Mouse (Mus musculus) mesoderm, embryonic 11.5 days (tissue): ENCODE measurements around the gene Kcnk13.

Experiments
- DNase-seq: peaks from one replicate; pipeline ENCODE4 v3.0.0-alpha.2; 2012; ENCODE audit warnings: low read depth, low spot score

Kcnk13 gene

DNA sequence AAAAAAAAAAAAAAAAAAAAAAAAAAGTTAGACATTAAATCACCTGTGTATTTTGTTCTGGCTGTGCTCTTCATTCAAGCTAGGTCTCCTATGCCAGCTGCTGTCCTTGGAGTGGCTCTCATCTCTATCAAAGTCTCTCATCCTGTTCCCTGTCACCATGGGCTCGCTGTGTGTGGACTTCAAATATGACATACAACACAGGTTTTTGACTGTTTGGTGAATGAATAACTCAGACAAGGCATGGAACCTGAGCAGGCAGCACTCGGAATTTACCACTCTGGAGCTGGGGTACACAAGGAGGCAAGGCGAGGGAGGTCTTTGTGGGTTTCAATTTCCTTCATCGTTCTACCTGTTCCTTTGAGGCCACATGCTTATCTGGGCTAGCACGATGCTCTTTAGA, 50.8 kb downstream of the Kcnk13 start:
- no peak for DNase-seq

DNA sequence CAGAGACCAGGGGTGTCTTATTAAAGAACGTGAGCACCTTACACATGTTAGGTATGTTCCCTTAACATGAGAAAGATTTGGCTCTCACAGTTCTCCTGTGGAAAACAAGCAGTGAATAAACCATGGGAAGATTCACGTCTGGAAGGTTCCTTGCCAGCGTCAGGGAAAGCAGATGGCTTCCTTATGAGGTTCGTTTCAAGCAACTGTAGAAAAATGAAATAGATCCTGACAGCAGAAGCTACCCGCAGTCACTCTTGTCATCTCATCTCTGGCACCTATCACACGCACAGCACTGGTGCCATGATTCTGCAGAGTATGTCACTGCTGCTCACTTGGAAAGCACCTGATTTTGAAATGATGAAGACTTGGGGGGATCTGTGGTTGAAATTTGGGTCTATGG, 53.4 kb downstream of the Kcnk13 start:
- no peak for DNase-seq

DNA sequence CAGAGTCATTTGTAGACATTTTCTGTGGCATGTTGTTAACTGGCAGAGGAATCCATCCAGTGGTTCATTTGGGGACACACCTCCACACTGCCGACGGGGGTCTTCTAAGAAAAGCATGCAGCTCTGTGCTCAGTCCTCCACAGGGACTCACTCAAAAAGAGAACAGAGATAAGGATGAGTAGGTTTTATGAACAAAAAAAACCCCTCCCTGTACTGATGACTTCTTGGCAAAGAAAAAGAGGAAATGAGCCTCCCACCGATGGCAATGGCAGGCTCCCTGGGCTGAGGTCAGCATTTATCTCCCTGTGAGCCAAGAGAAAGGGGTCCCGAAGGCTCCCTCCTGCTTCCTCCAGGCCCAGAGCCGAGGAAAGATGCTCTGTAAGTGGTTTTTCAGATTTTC, 58.2 kb downstream of the Kcnk13 start:
- DNase-seq: no peak

DNA sequence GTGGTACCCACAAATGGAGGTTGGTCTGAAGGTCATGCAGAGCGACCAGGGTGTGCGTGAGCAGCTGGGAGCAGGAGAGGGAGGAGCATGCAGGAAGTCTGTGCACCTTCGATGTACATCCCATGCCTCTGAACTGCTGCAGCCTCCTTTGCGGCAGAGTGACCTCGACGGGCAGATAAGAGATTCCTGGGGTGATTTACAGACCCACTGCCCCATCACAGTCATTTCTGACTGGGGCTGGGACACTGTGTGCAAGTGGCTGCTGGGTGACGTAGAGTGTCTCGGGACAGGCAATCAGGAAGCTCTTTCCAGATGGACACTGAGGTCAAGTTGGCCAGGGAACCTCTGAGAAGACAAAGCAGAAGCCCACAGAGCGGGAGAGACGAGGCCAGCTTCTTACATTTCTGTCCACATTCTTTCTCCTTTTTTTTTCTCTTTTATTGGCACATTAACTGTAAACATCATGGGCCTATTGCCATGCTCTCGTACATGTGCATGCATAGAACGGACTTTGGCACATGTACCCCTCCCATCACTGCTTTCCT, 59.6 kb downstream of the Kcnk13 start:
- no peak for DNase-seq

DNA sequence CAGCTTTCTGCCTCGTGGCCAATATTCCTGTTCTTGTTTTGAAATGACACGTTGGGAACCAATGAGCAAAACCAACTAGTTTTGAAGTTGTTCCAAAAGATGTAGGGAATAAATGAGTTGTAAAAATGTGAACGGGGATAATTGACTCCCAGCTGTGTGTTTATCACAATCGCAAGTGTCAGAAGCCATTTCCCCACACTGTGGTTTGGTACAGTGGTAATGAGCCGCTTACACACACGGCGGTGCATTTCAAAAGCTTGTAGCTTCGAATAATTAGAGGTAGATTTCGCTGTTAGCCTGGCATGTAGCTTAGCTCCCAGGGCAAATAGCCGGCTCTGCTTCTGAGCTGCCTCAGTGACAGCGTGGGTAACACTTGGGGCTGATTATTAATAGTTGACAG, 61.4 kb downstream of the Kcnk13 start:
- DNase-seq: no peak

DNA sequence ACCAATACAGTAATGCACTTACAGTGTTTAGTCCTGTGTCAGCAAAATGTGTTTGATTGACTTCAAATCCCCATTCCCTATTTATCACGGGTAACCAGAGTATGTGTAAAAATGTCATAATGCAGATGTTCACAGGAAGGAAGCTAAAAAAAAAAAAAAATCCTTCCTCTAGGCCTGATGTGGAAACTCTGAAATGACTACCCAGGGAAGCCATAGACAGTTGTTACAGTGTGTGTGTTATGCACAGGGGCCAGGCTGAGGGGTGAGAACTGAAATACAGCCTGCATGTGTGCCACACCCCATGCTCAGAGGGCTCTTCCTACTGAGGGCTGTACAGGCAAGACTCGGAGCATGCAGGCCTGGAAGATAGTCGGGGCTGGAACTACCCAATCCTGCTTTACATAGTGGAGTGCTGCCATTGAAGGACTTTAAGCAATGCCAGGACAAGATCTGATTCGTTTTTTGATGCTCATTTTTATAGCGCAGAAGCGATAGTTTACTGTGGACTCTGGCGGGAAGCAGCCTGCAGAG, 62.5 kb downstream of the Kcnk13 start:
- DNase-seq: no peak

DNA sequence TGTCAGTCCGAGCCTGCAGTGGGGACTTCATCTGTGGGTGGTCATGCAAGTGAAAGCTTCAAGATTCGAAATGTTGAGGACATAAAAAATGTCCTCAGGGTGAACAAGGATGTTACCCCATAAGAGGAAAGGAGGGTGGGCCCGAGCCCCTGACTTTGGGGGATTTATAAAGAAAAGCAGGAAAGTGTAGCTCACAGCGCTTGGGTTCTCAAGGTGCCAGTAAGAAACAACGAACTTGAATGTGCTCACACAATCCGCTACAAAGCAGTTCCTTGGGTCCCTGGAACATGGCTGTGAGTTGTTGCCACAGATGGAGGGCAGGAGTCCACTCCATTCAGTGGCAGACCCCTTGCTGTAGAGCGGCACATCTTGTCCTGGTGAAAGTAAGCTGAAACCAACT, 63.0 kb downstream of the Kcnk13 start:
- no peak for DNase-seq

DNA sequence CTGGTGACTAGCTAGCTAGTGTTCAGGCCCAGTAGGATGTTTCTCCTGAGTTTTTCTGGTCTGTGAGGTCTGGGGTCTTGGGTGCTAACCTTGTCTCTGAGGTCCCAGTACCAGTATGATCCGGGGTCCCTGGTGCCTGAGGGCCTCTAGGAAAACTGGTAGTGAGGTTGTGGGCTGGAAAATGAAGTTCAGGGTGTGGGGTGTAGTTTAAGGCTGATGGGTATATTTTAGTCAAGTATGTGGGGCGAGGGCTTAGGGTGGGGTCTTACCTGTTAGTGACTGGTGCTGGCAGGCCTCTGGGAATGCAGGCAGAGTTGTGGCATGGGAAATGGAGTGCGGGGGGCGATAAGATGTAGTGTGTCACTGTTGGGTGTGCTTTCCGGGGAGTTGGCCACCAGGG, 67.4 kb downstream of the Kcnk13 start:
- no peak for DNase-seq

DNA sequence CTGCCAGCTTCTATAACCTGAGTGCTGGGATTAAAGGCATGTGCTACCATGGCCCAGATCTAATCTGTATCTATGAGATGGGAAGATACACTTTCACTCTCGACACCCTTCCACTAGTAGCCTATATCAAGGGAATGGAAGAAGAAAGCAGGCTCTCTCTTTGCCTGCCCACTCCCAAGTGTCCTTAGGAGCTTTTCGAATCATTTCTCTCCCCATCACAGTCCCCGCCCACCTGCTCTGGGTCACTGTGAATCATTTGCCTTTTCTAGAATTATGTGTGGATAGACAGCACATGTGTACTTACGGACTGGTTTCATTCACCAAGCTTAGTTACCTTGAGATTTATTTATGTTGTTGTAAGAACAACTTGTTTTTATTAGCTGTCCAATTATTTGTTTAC, 68.2 kb downstream of the Kcnk13 start:
- DNase-seq: no peak

DNA sequence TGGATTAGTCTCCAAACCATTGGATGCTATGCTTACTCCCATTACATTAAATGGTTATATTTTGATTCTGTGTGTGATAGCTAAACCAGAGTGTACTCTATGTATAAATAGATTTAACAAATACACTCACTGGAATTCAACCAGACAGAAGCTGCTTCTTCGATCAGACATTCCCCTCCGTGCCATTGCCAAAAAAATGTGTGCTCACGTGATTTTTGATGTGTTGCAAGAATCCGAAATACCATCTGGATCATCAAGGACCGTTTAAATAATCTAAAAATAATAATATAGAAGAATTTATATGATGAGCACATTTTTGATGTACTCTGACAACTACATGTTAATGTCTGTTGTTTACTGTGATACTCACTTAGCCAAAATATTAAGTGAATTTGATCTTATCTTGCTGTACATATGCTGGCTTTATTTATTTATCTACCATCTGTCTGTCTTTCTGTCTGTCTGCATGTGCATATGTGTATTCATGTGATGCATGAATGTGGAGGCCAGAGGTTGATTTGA, 74.5 kb downstream of the Kcnk13 start:
- DNase-seq: no peak

DNA sequence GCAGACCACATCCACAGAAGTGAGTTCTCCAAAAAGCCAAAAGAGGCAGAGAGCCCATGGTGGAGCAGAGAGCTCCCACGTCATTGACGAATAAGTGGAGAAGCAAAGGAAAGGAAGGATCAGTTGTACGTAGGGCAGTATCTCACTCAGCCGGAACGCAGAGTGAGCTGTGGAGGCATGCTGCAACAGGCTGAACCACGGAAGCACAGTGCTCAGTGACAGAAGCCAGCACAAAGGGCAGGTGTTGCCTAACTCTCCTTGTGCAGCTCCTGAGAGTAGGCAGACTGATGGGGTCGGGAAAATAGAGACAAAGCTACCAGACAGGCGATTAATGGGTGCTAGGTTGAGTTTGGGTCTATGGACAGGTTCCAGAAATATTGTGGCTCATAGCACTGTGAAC, 77.8 kb downstream of the Kcnk13 start:
- DNase-seq: no peak

DNA sequence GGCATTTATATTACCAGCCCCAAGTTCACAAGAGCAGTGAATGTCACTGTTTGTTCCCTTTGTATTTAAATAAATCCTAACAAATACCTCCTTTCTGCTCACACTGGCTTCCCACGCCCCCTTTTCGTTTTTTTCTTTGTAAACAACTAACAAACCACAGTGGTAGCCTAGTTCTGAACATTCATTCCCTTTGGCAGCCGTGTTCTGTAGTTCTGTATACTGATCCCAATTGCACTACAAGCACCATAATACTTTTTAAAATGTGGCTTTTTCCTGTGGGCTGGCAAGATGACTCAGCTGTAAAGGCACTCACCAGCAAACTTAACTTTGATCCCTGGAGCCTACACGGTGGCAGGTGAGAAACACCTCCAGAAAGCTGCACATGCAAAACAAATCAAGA, 80.4 kb downstream of the Kcnk13 start:
- no peak for DNase-seq

DNA sequence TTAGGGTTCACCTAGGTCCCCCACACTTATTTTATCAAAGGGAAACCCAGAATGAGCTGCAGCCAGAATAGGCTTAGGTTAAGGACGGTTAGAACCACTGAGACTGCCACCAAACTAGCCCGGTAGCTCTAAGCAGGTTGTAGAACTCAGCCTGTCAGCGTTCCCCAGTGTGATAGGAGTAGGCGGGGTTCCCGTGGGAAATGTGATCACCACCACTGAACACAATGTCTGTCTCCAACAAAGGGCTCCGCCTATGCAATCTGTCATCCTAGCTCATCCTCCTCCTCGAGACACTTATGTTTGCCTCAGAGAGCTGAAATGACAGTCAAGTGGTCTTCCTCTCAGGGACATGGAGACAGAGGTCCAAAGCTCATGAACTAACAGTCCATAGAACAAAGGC, 86.3 kb downstream of the Kcnk13 start:
- DNase-seq: no peak

DNA sequence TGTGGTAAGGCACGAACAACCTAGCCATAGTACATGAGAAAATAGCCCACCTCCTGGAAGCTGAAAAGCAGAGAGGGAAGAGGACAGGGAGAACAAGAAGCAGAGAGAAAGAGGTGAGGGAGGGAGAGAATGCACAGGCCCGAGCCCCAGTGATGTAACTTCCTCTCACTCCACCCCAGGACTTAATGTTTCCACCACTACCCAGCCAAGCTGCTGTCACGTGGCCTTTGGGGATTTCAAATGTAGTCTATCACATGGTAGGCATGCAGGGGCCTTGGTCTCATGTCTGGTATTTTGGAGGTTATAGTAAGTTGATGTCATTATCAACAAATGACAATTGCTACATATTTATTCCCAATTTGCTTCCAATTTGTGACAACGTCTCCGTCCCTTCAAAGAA, 89.3 kb downstream of the Kcnk13 start:
- DNase-seq: no peak

DNA sequence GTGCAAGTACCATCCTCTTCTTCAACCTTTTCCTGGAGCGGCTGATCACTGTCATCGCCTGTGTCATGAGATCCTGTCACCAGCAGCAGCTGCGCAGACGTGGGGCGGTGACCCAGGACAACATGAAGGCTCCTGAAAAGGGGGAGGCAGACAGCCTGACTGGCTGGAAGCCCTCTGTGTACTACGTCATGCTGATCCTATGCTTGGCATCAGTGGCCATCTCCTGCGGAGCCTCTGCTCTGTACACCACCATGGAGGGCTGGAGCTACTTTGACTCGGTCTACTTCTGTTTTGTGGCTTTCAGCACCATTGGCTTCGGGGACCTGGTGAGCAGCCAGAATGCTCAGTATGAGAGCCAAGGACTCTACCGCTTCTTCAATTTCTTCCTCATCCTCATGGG, 96.8 kb downstream of the Kcnk13 start:
- no peak for DNase-seq

DNA sequence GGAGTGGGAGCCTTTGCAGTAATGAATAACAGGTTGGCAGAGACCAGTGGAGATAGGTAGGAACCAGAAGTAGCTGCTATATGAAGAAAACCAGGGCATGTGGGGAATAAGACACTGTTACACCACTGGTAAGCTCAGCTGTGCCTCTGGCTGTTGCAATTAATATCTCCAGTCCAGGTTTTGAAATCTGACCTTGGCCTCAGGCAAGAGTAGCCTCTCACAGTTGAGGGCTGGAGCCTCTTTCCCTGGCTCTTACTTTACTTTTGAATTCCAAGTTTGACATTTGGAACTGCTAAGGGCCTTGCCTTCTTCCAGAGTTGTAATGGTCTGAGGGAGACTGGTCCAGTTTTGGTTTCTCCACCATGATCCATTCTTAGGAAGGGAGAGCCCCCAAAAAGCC, 97.5 kb downstream of the Kcnk13 start:
- DNase-seq: no peak

DNA sequence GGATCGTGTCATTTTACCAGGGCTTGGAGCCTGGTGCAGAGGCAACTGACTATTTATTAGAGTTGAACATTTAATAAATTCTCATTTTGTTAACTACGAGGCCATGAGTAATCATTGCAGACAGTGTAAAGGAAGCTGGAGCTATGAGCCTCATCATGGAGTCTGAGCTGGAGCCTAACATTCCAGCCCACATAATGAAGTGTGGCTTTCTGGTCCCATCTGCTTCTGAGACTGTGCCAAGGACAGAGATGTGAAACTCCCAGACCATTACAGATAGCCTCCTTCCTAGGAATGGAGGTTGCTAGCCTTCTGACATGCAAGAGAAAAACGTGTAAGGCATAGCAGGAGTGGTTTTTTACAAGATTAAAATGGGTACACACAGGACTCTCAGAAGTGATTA, 98.3 kb downstream of the Kcnk13 start:
- no peak for DNase-seq

DNA sequence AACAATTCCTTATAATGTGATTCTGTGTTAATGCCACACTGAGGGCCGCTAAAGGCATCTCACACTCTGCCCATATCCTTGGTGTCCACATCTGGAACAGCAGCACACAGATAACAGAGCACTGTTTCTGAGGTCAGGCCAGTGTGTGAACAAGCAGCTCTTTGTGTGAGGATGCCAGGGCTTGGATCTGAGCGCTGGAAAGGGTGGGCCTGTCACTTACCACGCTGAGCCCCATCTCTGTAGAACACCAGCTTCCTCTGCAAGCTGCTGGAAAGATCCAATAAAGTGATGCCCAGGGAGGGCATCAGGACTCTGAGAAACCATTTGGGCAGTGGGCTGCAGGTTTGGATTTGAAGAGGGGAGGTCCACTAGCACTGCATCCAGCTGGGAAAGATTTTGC, 100.8 kb downstream of the Kcnk13 start:
- DNase-seq: no peak

DNA sequence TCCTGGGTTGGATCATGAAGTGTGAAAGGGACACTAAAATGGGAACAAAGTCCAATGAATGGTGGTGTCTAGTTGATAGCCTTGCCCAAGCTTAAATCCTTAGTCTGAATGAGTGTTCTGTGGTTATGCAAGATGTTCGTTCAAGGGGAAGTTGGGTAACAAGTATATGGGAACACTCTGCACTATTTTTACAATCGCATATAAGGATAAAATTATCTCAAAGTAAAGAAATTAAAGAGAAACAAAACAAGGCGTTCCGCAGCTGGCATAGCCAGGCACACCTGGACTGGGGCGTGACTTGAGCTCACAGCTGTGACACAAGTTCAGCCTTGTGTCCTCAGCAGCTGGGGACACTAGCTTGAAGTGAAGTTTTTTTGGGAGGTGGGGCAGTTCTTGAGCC, 103.2 kb downstream of the Kcnk13 start:
- no peak for DNase-seq

DNA sequence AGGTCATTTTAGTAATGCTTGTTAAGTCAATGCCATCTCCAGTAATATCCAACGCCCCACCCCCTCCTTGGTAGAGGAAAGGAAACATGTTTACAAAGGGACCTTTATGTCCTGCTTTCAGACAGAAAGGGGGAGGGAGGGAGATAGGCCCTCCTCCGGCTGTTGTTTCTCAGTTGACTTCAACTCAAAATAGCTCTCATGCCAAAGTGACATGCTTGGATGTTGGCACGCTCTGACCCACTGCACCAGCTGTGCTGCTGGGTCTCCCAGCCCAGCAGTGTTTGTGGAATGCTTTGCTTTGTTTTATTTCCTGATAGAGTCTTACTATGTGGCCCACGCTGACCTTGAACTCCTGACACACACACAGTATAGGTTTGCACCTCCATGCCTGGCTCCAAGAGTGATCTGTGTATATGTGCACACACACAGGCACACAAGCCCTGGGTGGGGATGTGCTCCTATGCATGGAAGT, 108.9 kb downstream of the Kcnk13 start:
- DNase-seq: peak; percentile 26

DNA sequence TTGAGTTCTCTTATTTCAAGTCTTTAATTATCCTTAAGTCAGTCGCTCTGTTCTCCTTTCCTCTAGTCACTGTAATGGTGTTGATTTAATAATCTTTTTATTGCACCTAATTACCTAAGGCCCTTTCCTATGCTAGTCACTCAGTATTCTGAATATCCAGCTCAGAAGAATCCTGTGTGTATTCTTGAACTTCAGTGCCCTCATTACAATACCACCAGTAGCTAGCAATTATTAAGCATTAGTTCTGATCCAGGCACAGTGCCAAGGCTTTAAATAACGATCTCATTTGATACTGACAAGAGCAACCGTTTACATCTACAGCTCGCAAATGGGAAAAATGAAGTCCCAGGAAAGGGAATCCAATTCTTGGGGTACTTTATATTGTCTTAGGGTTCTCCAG, 111.4 kb downstream of the Kcnk13 start:
- DNase-seq: no peak

DNA sequence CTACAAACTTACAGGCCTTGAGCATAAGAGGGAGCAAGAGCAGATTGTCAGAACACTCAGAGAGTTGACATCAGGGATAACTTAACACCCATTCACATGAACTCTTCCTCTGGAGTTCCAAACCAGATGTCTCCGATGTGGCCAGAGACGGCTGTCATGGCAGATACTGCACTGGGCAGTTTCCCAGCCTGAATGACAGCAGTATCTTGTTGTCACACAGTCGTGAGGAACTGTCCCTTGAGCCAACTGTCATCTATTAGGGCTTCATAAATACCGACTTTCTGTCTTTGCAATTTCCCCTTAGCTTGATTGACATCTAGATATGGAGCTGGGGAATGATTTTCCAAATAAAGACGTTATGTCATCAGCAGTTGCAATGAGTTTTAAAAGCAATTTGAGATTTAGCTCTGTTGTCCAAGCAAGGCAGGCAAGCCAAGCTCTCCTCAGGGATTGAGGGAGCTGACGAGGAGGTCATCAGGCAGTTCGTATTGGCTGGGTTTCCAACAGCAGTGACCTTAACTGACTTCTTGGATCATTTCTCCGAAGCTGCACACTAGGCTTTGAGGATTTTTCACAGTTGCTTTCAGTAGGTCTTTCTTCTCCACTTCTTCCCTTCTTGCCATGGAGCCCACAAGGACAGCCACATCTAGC, 115.5 kb downstream of the Kcnk13 start:
- DNase-seq: no peak

DNA sequence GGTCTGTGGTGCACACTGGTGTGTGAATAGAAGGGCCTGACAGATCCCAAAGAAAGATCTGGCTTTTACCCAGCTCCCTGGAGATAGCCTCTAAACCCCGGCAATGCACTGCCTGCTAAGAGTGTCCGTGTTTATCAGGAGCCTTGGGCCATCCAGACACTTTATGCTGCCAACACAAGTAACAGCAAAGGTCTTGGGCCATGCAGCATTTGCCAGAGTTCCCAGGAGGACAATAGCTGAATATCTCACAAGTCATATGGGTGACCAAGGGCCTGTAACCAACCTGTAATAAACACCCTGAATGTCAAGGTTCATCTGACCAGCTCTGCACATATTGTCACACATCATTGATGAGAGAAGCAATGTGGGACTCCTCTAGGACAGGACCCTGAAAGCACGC, 123.7 kb downstream of the Kcnk13 start:
- no peak for DNase-seq

DNA sequence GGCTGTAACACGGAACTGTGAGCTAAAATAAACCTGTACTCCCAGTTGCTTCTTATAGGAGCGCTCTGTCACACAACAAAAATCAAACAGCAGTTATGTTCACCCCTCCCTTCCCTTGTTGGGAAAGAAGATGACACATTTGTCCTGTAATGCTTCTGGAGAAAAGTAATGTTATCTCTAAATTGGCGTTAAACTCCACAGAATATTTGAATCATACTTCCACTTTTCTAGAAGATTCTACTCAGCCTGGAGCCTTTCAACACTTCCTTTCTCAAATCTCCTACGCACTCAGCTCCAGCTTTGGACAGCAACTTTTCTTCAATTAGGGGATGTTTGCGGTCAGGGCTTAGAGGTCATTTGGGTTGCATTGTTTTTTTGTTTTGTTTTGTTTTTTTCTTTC, 125.0 kb downstream of the Kcnk13 start:
- DNase-seq: no peak
